Mouse (Mus musculus) right cerebral cortex, postnatal 25 days (tissue): ENCODE measurements at regions not wholly inside any gene's neighbourhood (a gene's known extent, or its start where the extent isn't known, plus 50 kb on each side); places are given as distances from the start of the nearest gene placed in this dataset.
A peak's percentile ranks its signal among the peaks of the same experiment; 100 is the strongest.

Experiments
- DNase-seq: peaks from one replicate; pipeline ENCODE4 v3.0.0; 2022

GRCm38 (mm10) chr13:102533784-102534183, 159.6 kb upstream of the Cd180 start:
- DNase-seq = peak; percentile 66

GRCm38 (mm10) chr13:102537424-102538242, 155.7 kb upstream of the Cd180 start:
- DNase-seq = no peak

- DNase-seq = no peak
Measured at GRCm38 (mm10) chr13:102540436-102540835, 152.9 kb upstream of the Cd180 start.

DNA sequence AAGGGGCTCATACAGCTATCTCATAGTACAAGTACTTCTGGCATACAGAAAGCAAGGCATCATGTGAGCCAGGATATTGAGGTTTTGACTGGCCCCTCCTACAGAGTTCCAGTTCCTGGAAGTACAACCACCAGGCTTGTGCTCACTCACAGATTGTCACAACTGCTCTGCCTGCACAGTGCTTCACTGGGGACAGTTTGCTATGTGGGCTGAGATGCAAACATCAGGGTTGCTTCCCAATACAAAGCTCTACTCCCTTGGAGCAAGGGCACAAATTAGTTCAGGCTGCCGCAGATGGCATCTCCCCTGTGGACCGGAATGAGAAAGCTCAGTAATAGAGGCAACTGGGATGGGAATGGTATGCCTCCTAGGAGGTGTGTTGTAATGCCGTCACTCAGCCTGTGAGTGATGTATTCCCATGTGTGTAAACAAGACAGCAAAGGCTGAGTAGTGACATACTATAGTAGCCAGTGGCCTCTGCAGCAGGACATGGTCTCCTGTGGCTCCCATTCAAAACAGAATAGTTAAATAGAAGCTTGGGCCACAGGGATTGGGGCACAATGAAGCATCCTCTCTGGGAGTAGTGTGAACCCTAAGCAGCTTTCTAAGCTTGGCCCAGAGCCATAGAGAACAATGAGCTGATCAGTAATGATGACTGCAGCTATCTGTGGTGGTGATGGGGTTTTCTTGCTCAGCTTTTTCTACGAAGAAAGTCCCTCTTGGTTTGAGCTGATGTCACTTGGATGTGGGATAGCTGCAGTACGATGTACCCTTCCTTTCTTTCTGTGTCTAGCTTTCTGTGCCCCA, 148.8 kb upstream of the Cd180 start:
- no peak for DNase-seq

DNA sequence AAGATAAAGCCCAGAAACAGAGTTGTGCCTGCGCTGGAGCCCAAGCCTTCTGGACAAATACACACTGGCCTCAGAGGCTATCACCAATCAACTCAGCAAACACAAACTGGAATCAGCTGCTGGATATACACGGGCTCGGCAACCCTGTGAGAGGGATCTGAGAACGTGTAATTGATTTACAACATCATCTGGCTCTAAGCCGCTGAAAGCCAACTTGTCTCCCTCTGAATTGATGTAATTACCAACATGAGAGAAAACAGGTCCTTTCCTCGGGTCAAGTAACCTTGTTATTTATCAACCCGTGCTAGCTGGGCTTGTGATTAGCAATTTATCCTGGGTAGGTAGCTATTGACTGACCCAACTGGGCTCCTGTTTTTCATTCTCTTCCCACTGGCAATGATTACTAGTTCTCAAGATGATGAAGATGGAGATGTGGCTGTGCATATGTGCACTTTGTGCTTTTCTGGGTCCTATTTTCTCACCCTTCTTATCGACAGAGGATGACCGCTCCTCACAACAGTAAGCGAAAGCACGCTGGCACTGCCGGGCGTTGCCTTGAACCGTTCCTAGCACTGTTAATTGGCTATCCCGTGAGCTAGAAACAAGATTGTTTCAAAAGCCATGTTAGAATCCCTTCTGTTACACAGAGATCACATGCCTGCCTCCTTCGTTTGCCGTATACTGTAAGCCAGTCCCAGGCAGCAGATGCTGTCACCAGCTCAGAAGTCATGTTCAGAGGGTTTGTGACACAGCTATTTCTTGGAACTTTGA, 147.3 kb upstream of the Cd180 start:
- DNase-seq = no peak

- DNase-seq = no peak
Measured at GRCm38 (mm10) chr13:102548252-102548651, 145.1 kb upstream of the Cd180 start.

DNA sequence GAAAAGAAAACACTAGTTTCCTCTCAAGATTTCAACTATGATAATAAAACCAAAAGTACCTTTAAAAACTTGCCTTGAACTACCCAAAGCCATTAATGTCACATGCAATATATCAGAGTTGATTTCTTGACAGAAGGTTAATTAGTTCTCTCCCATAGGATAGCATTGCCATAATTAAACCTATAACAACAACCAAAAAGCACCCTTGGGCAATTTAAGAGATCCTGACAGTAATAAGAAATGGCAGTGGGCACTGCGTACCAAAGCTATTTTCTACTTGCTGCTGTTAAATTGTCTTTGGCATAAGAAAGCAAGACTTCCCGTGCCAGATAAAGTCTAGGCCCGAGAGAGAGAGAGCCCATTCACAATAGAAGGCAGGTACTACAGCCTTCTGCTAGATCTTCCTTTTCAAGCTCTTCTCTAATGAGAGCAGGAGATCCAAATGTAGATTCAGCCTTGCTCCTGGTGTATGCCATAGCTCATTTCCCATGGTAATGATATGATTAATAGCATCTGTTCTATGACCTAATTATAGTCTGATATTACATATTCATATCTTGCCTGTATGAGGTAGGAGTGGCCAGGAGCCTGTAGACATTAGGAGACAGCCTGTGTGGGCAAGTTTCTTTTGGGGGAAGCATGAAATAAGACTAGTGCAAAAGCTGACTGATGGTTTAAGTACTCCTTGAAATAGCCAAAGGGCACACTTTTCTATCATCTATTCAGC, 126.3 kb upstream of the Cd180 start:
- DNase-seq = no peak

DNA sequence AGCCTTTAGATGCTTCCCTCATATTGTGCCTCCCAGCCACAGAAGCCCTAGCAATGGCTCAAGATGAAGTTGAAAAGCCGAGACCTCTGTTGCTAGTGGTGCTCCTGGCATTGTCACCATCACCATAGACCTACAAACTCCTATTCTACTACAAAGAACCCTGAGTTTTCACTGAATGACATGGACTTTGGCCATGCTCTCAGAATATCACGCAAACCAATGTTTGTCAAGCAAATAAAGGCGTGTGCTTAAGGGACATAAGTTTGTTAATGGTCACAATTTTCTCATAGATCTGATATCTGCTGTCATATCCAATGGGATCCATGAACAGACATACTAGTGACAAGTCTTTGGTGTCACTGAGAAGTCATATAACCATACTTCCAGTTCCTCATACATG, 123.8 kb upstream of the Cd180 start:
- DNase-seq = no peak

- no peak for DNase-seq
Measured at GRCm38 (mm10) chr13:102570286-102570685, 123.1 kb upstream of the Cd180 start.

DNA sequence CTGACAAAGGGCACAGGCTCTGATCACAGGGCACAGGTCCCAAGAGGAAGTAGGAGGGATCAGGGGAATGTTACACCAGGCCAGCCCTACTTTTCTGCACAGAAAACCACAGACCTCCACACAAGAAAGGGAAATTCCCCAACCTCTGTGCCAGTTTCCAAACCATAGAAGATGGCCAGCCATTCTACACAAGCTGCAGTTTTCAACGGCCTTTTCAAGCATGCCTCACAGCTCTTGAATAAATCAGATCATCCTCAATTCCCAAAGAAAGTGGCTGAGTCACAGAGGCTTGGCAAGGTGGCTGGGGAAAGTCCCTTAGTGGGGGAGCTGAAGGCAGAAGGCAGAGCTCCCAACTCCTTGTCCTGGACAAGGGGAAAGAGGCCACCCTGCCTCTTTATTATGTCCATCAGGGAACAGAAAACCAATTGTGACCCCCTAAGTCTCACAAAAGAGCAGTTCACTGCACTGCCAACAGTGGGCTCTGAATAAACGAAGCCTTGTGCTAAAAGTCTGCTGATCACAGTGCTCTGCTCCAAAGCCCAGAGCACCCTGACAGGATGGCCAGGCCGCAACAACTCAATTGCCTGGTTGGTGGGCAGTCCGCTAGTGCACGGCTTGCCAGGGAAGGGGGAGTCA, 120.0 kb upstream of the Cd180 start:
- DNase-seq = peak; percentile 60

DNA sequence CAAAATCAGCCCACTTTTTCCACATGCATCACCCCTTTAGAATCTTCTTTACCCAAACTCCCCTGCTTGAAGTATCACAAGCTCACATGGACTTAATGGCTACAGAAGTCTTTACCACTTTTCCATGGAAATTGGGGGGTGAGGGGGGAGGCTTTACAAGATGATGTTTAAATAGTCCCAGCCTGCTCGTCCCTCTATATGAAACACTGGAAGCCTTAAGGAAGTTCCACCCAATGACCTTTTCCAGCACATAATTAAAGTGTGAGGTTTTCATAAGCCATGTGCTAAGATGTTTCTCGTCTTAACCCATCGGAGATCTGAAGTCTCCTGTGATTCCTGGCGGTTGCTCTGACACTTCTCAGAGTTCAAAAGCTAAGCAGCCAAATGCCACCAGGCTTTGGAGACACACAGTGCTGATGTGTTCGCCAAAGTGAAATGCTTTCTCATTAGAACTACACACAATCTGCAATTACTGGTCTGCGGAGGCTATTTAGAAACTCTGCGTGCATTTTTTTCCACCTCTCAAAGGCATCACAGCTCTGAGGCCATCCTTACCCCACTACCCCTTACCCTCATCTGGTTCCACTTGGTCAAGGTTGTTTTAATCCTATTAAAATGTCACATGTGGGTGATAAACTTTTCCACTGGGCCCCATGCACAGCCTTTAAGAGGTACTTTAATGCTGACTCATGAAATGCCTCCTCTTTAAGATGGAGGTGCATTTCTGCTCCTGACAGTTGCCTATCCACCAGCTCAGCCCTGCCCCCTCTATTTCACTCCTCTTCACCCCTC, 116.3 kb upstream of the Cd180 start:
- no peak for DNase-seq

- no peak for DNase-seq
Measured at GRCm38 (mm10) chr13:102578811-102579210, 114.5 kb upstream of the Cd180 start.

- DNase-seq = no peak
Measured at GRCm38 (mm10) chr13:102579638-102580037, 113.7 kb upstream of the Cd180 start.

DNA sequence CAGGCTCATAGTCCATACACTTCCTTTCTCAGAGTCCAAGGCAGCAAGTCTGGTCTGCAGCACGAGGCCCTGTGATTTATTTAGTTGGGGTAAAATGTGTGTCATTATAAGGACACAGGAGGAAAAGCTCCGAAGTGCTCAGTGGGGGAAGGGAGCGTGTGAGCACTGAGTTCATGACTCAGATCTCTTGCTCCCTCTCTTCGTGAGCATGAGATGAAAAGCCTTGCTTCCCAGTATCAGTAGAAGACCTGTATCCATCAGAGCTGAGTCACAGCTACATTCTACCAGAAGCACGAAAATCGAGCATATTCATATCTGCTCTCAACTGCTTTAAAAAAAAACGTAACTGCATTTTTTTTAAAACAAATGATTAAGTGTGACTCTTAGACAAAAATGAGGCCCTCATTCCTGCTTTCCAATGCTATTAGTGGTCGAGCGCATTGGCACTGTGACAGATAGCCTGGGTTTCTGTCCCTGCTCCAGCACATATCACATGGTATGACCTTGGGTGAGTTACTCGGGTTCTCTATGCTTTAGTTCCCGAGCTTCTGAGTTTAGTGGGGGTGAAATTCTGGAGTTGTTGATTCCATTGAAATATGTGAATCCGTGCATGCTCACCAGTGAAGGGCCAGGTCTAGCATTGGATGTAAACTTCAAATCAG, 109.2 kb upstream of the Cd180 start:
- DNase-seq = no peak

GRCm38 (mm10) chr13:102586215-102586614, 107.1 kb upstream of the Cd180 start:
- no peak for DNase-seq

DNA sequence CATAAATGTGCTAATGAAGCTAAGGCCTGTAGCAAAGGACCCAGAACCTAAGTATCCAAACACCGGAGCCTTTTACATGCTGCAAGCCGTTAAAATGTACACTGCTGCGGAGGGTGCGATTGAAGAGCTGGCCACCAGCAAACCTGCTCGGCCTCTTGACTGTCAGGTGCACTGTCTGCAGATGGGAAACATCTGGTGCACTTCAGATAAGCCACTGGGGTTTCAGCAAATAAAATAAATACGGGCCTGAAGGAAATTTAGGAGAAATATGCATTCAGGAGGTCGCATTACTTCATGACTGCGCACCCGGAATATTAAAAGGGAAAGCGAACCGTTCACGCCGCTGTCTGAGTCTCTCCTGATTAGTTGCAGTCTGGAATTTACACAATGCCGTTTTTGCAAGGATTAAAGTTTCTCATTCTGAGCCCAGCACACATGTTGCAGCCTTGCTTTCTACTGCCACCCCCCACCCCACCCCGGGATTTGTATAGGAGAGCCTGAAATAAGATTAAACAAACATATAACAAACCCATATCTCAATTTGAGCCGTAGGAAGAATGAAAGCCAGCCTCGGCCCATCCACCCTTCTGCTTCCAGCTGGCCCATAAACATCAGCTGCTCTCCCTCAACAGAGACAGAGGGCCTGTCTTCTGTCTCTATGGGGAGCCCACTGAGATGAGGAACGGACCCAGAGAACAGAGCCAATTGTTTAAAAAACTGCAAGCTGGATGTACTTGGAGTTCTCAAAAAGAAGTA, 103.5 kb upstream of the Cd180 start:
- DNase-seq = no peak

- no peak for DNase-seq
Measured at GRCm38 (mm10) chr13:102591803-102592537, 101.4 kb upstream of the Cd180 start.

- DNase-seq = peak; percentile 18
Measured at GRCm38 (mm10) chr13:102593405-102594200, 99.8 kb upstream of the Cd180 start.
